Mouse (Mus musculus) cerebellum, adult 9-10 months (tissue): ENCODE data around the gene Wdr24.

Experiments
- DNase-seq: peaks from one replicate; pipeline ENCODE4 v3.0.0; 2022

Gene Wdr24

GRCm38 (mm10) chr17:25808028-25808427 lies 15.4 kb upstream of the Wdr24 start:
- peak; percentile 65 for DNase-seq

DNA sequence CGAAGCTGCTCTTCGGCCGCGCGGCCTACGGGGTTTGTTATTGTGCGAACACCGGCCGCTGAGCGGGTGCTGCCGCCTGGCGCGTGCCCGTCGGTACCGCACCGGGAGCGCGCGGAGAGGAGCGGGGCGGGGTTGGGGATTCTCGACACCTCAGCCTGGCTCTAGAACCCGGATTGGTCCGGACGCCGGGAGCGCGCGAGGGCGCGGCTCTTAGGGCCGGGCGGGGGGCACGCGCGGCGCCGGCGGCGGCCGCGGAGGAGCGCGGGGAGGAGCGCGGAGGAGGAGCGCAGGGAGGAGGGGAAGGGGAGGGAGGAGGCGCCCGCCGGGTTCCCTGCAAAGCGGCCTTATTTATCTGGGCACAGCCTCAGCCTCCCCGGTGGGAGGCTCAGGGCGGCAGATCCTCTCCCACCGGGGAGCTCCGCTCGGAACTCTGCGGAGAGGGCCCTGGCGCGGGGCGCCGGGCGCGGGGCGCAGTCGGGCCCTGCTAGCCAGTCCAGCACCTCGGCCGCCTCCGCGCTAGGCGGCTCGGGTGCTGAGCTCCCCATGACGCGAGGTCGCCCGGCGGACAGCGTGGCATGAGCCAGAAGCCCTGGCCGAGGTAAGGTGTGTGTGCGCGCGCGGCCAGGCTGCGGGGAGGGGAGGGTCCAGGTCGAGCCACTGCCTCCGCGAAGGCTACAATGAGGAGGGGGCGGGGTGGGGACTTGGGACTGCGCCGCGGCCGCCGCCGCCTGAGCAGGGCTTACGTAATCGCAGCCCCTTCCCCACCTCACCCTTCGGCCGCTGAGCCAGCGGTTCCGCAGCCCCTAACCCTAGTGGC lies 14.4 kb upstream of the Wdr24 start, which contains the start of gene Fbxl16:
Gene Fbxl16 (plus strand): TSS at position 297 of the 817 bp plus-strand sequence.
- peak; percentile 96 for DNase-seq

DNA sequence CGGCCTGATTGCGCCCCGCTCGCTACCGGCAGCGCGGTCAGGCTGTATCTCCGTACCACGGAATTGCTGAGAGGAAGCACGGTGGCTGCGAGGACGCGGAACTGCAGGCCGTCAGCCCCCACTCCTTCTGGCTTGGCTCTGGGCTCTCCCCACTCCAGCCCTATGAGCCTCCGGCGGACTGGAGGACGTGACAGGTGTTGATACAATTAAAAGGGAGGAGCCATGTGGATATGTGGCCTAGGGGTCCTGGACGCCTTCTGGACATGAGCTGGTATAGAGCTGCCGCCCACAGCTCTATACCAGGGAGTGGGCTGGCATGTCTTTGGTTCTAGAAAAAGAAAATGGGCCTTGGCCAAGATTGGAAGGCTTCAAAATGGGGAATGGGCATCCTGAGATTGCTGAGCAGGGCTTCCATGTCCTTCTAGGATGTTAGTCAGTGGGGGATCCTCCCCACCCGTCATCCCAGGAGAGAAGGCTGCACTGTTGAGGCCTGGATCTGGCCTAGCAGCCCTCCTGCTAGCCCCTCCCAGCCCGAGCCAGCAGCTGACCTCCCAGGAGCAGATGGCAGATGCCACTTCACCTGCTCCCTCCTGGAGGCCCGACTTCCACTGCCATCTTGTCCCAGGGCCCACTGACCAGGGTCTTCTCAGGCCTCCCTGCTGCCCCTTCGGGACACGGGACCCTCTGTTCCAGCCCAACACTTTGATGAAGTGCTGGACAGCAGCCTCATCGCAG lies 13.7 kb upstream of the Wdr24 start:
- DNase-seq, result peak; percentile 86

- DNase-seq, result peak; percentile 63
These were observed 12.5 kb upstream of the Wdr24 start for GRCm38 (mm10) chr17:25810890-25811289.

- peak; percentile 68 for DNase-seq
These were observed 10.0 kb upstream of the Wdr24 start for GRCm38 (mm10) chr17:25813471-25813870.

DNA sequence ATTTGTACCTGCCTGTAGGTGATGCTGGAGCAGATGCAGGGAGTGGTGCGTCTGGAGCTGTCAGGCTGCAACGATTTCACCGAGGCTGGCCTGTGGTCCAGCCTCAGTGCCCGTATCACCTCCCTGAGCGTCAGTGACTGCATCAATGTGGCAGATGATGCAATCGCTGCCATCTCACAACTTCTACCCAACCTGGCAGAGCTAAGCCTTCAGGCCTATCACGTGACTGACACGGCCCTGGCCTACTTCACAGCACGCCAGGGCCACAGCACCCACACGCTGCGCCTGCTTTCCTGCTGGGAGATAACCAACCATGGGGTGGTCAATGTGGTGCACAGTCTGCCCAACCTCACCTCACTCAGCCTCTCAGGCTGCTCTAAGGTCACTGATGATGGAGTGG lies 5.8 kb upstream of the Wdr24 start:
- no peak for DNase-seq

DNA sequence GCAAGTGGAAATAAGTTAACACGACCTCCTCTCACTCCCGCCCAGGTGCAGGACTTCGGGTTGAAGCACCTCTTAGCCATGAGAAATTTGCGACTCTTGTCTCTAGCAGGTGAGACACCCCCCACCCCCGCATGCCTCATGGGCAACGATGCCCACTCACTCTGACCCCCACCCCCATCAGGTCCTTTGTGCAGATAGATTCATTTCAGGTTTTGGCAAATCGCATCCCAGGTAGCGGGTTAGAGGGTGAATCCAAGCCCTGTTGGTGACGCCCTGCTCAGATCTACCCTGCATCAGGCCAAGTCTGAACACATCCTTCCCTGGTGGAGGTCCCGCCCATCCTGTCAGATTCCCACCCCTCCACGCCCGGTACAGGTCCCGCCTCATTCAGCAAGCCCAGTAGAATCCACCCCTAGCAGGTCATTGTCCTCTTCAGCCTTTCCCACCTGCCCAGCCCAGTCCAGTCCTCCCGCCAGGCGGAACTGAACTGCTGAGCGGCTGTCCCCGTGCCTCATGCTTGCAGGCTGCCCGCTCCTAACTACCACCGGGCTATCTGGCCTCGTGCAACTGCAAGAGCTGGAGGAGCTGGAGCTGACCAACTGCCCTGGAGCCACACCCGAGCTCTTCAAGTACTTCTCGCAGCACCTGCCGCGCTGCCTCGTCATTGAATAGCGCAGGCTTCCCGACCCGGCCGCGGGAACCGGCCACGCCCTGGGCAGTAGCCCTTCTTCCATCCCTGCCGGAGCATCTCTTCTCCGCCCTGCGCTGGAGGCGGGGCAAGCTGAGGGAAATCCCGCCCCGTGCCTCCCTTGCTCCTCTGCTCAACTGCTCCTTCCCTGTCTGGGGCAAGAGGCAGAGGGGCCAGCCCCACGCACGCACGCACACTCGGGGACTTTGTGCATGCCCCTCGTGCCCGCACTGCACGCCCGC lies 4.3 kb upstream of the Wdr24 start:
- no peak for DNase-seq

DNA sequence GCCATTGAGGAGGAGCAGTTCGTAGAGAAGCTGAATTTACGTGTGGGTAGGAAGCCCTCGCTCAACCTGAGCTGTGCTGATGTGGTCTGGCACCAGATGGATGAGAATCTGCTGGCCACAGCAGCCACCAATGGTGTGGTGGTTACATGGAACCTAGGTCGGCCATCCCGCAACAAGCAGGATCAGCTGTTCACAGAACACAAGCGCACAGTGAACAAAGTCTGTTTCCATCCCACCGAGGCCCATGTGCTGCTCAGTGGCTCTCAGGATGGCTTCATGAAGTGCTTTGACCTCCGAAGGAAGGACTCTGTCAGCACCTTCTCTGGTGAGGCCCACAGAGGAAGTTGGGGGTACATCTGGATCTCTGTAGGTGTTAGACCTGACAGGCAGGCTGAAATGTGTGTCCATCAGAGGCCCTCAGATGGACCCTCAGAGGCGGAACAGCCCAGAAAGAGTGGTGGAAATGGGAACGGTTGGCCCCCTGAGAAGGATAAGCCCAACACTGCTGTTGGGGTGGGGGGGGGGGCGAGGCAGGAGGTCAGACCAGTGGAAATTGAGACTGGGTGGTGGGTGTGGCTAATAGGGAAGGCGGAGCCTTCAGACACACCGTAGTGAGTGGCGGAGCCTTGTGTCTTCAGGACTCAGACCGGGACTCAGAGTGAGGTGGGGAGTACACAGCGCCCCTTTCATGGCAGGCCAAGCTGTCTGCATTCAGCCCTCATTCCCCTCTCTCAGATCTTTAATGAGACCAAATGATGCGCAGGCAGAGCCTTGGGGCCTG lies 1.1 kb downstream of the Wdr24 start:
- DNase-seq, result no peak

GRCm38 (mm10) chr17:25825311-25825710 lies 1.9 kb downstream of the Wdr24 start:
- no peak for DNase-seq

DNA sequence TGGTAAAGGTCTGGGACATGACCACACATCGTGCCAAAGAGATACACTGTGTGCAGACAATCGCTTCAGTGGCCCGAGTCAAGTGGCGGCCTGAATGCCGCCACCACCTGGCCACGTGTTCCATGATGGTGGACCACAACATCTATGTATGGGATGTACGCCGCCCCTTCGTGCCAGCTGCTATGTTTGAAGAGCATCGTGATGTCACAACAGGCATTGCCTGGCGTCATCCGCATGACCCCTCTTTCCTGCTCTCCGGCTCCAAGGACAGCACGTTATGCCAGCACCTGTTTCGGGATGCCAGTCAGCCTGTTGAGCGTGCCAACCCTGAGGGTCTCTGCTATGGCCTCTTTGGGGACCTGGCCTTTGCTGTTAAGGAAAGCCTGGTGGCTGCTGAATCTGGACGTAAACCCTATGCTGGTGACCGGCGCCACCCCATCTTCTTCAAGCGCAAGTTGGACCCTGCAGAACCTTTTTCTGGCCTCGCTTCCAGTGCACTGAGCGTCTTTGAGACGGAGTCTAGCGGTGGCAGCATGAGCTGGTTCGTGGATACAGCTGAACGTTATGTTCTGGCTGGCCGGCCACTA lies 2.6 kb downstream of the Wdr24 start:
- DNase-seq, result no peak

DNA sequence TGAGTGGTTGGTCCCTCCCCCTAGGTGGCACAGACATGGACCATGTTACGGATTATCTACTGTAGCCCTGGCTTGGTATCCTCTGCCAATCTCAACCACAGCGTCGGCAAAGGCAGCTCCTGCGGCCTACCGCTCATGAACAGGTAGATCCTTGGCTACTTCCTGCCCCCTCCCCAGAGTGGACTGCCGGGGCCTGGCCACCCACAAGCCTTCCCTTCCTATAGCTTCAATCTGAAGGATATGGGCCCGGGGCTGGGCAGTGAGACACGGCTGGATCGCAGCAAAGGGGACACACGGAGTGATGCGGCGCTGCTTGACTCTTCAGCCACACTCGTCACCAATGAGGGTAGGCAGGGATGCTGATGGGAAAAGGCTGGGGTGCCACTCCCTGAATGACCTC lies 3.6 kb downstream of the Wdr24 start:
- no peak for DNase-seq

- no peak for DNase-seq
These were observed 4.3 kb downstream of the Wdr24 start for GRCm38 (mm10) chr17:25827546-25828222.

- DNase-seq, result no peak
These were observed 4.8 kb downstream of the Wdr24 start for GRCm38 (mm10) chr17:25828223-25828594.

DNA sequence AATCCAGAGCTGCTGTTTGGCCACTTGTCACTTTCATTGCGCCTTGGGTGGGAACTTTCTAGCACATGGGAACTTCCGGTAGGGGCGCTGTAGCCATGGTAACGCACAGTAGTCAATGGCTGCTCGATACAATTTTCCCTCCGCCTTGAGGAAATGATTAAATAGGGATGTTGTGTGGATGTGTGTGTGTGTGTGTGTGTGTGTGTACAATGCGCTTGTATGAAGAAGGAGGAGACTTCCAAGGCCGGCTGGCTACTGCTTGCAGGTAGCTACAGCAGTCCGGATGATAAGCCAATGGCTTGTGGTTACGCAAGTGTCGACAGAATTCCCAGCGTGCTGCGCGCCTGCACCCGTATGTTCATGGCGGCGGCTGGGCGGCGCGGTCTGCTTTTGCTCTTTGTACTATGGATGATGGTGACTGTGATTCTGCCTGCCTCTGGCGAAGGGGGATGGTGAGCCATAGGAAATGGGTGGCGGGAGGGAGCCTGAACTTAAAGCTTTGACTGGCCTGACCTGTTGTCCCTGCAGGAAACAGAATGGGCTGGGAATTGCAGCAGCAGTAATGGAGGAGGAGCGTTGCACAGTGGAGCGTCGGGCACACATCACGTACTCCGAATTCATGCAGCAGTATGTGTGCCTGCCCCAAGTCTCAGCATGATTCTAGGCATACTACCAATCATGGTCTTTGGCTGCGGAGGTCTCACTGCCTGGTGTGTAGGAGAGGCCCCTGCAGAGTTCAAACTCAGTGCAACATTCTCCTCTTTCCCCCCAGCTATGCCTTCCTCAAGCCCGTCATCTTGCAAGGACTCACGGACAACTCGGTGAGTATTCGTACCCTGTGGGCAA lies 5.5 kb downstream of the Wdr24 start, which contains the start of gene Jmjd8:
Gene Jmjd8 (plus strand): TSS at position 156 of the 846 bp plus-strand sequence.
- DNase-seq, result peak; percentile 85

GRCm38 (mm10) chr17:25829558-25830017 lies 6.2 kb downstream of the Wdr24 start:
- peak; percentile 62 for DNase-seq

- DNase-seq, result peak; percentile 57
These were observed 6.8 kb downstream of the Wdr24 start for GRCm38 (mm10) chr17:25830200-25830753.

- DNase-seq, result peak; percentile 53
These were observed 7.5 kb downstream of the Wdr24 start for GRCm38 (mm10) chr17:25830806-25831431.

DNA sequence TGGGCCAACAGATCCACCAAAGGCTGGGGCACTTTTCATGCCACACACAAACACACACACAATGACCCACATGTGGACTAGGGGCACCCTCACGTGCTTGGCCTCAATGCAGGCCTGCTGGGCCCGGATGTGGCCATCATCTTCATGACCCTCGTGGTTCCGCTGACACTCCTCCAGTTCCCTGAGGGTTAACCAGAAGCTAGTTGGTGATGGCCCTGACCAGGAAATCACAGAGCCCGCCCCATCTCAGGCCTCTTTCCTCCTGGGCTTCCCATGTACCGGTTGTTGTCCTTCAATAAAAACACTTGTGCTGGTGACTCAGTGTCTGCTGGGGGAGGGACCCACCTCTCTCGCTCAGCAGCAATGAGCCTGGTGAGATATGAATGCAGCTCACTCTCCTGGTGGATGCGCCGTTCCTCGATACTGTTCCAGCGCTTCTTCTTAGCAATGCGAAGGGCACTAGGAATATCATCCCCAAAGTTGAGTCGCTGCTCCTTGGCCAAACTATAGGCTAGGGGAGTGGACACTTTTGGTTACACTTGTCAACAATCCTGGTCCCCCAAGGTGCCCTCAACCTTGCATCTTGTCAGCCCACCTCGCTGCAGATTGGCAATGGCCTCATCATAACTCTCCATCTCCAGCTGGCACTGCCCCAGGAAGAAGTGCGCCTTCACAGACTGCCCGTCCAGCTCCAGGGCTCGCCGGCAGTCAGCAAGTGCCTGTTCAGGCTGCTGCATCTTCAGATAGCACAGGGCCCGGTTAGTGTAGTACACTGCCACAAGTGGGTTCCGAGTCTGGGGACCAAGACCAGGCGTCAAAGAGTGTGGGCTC lies 8.2 kb downstream of the Wdr24 start:
- DNase-seq, result peak; percentile 77
